Mouse (Mus musculus) erythroblast, embryonic 14.5 days (primary cell): ENCODE data around the gene Pik3r2.

Experiments used
- GATA1 ChIP-seq: IDR thresholded peaks from 2 replicates; pipeline ENCODE4 v1.6.1; 2012; ENCODE audit warnings: low read length, inconsistent platforms, mixed read lengths
- TAL1 ChIP-seq: IDR thresholded peaks from 3 replicates; pipeline ENCODE4 v1.6.1; 2012; ENCODE audit warnings: low read length, inconsistent platforms, mixed read lengths

DNA sequence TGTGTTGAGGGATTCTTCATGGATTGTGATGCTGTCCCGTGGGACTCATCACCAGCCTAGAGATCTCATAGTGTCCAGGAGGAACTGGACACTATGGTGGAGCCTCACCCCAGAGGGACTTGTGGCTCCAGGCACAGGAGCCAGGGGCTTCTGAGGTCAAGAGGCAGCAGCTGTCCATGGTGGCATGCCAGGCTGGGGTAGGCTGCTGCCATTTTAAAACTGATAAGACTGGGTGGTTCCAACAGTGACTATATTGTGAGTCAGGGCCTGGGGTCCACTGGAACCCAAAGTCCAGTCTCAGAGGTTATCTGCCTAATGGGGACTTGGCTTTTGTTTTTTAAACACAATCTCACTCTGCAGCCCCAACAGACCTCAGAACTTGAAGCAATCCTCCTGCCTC lies 25.3 kb upstream of the Pik3r2 start:
- TF ChIP-seq TAL1 (no peak), GATA1 (no peak)
